Mouse (Mus musculus): ENCODE measurements around the gene Cyp2d11. TPM values are rescaled to one million over a fixed set of nuclear protein-coding genes. Genes with fewer than 3 reads are reported as not detected.
A peak's percentile ranks its signal among the peaks of the same experiment; 100 is the strongest.

Cyp2d11 gene
- polyA plus RNA-seq, 1 experiment from 2014 or later: not detected

DNA sequence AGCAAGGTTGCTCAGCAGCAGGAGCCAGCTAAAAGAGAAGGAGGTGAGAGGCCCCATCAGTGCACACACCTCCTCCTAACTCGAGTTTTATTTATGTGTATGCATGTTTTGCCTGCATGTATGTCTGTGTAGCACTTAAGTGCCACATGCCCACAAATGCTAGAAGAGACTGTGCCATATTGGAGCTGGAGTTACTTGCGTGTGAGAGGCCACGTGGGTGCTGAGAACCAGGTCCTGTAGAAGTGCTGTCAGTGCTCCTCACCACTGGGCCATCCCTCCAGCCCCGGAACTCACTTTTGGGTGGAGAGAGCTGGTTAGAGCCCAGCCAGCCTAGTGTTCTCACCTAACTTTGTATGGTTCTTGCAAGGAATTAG, 46.5 kb downstream of the Cyp2d11 start:
- Histone ChIP-seq H3K4me1 (replicated peaks) (peaks cover 24% of the 10 kb centered on the region), H3K9me3 (no peaks in the 10 kb centered on the region), H3K27me3 (no peaks in the 10 kb centered on the region), H3K27ac (replicated peaks) (no peak overlapping the region), H3K4me3 (peak overlapping the region; percentile 85), H3K9ac (peak overlapping the region; percentile 83; the same call in 1 of the 2 replicates), H3K36me3 (peaks cover 28% of the 10 kb centered on the region), H3K4me2 (peak overlapping the region; percentile 65)
- ATAC-seq (ENCODE audit: low FRiP score, low read depth): no peak
- WGBS: 87% methylated on average over 4 of the region's 4 CpGs

DNA sequence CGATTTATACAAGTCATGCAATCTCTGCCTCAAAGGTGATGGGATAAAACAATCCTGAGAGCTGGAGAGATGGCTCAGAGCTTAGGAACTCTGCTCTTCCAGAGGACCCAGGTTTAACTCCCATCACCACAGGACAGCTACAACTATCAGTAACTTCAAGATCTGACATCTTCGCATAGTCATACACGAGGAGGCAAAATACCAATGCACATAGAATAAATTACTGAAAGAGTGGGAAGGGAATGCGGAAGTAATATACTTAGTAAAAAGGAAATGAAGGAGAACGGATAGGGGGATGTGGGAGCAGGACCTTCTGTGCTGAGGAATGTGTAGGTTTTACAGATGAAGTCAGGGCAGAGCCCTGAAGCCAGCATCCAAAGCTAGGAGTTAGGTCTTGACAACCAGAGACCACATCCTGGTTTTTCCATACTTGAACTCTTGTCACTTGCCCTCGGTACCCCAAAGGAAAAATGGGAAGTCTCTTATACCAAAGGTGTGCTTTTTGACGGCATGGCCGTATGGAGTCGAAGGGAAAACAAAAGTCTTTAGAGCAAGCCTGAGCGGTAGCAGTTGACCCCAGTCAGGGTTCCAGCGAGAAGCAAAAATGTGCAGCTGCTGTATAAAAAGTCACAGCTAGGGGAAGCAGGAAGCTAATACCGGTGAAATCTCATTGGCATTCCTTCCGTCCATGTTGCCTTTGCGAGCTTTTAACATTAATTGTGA, 47.1 kb downstream of the Cyp2d11 start:
- H3K4me2 ChIP-seq: peak overlapping the region; percentile 65
- H3K9ac ChIP-seq: peak overlapping the region; percentile 83
- peaks cover 19% of the 10 kb centered on the region for H3K4me1 ChIP-seq (replicated peaks)
- peaks cover 28% of the 10 kb centered on the region for H3K36me3 ChIP-seq
- peak overlapping the region; percentile 85 for H3K4me3 ChIP-seq
- peak overlapping the region; percentile 95 for H3K27ac ChIP-seq (replicated peaks)
- H3K27me3 ChIP-seq: no peaks in the 10 kb centered on the region
- ATAC-seq (ENCODE audit: low FRiP score, low read depth): no peak
- WGBS: 58% methylated on average over 14 of the region's 14 CpGs
- no peaks in the 10 kb centered on the region for H3K9me3 ChIP-seq

DNA sequence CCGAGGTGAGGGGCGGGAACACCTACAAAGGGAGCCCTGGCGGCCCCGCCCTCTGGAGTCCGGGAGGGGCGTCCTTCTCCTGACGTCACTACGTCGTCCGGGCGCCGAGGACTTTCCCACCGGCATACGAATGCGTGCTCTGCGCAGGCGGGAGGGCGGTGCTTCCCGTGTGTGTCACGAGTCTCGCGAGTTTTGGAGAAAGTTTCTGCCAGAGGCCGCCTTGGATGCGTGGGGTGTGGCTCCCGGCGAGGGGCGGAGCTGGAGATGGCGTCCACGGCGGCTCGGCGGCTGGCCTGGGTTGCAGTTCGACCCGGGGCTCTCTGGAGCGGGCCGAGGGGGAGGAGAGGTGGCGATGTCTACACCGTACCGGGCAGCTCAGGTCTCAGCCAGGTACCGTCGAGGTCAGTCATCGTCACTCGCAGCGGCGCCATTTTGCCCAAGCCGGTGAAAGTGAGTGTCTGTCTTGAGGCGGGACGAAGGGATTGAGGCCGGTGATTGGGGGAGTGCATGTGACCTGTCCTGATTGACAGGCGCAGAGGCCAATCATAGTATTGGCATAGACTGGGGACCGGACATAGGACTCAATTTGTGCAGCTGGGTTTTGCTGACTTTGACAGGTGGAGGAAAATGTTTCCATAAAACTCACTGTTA, 47.9 kb downstream of the Cyp2d11 start:
- WGBS: under 1% methylated on average over 51 of the region's 51 CpGs
- Histone ChIP-seq H3K9me3 (no peaks in the 10 kb centered on the region), H3K4me2 (peak overlapping the region; percentile 65), H3K4me1 (replicated peaks) (peaks cover 19% of the 10 kb centered on the region), H3K4me3 (peak overlapping the region; percentile 85), H3K9ac (peak overlapping the region; percentile 83), H3K27ac (replicated peaks) (peak overlapping the region; percentile 95), H3K36me3 (peaks cover 28% of the 10 kb centered on the region), H3K27me3 (peaks cover 2% of the 10 kb centered on the region; the same call in 1 of the 2 replicates)
- ATAC-seq (ENCODE audit: low FRiP score, low read depth): peak; percentile 98

DNA sequence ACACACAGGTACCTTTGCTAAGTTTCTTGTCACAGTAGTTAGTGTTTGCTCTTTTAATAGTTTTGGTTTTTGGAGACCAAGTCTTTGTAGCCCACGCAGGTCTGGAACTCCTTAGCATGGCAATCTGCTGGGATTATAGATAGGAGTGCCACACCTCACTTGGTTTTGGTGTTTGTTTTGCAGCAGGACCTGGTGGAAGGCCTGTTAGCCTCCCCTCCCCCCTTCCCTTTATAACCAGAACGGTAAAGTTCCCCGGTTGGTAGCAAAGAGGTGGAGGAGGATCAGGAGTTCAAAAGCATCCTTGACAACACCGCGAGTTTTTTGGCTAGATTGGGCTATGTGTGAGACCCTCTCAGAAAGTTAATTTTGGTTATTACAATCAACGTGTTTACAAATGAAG, 48.9 kb downstream of the Cyp2d11 start:
- peaks cover 20% of the 10 kb centered on the region for H3K4me1 ChIP-seq (replicated peaks)
- H3K9ac ChIP-seq: no peak overlapping the region
- H3K27ac ChIP-seq (replicated peaks): no peak overlapping the region
- H3K9me3 ChIP-seq: no peaks in the 10 kb centered on the region
- no peak overlapping the region for H3K4me2 ChIP-seq
- 89% methylated on average over 6 of the region's 6 CpGs for WGBS
- no peak overlapping the region for H3K4me3 ChIP-seq
- peaks cover 12% of the 10 kb centered on the region for H3K27me3 ChIP-seq
- ATAC-seq (ENCODE audit: low FRiP score, low read depth): no peak
- peaks cover 23% of the 10 kb centered on the region for H3K36me3 ChIP-seq

DNA sequence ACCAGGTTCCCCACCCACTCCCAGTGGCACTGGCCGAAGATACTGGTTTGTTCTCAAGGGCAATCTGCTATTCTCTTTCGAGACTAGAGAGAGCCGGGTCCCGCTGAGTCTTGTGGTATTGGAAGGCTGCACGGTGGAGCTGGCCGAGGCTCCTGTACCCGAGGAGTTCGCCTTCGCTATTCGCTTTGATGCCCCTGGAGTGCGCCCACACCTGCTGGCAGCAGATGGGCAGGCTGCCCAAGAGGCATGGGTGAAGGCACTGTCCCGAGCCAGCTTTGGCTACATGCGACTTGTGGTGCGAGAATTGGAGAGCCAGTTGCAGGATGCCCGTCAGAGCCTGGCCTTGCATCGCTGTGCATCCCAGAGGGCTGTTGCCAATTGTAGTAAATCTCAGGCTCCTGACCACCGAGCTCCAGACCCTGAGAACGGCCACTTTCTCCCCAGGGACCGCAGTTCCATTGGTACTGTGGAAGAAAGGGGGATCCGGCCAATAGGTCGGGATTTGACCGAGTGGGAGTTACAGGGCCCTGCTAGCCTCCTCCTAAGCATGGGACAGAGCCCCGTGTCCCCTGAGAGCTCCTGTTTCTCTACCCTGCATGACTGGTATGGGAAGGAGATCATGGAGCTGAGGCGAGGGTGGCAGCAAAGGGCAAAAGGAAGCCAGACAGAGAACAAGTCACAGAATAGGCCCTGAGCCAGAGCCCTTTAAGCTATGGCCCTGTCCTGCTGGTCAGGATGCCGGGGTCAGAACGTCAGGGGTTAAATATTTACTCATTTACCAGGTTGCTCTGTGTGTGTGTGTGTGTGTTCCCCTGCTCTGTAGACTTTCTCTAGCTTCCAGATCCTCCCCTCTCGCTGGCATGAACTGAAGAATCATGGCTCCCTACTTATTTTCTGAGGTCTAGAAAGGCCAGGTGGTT, 50.2 kb downstream of the Cyp2d11 start:
- Histone ChIP-seq H3K4me1 (replicated peaks) (peaks cover 26% of the 10 kb centered on the region), H3K9me3 (no peaks in the 10 kb centered on the region), H3K36me3 (peaks cover 9% of the 10 kb centered on the region), H3K27ac (replicated peaks) (no peak overlapping the region), H3K4me3 (no peak overlapping the region), H3K4me2 (no peak overlapping the region), H3K9ac (no peak overlapping the region), H3K27me3 (peaks cover 14% of the 10 kb centered on the region)
- no peak for ATAC-seq (ENCODE audit: low FRiP score, low read depth)
- 89% methylated on average over 27 of the region's 27 CpGs for WGBS

DNA sequence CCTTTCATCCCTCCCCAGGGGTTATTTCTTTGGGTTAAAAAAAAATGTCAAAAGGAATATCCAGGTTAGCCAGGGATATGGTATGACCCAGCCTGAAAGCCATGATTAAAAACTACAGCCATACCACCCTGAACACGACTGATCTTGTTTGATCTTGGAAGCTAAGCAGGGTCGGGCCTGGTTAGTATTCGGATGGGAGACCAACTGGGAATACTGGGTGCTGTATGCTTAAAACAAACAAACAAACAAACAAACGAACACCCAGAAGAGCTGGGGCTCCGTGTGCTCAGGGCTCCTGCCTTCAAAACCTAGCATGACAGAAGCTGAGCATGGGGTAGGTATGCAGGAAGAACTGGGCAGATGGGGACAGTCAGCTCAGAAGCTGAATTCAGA, 51.3 kb downstream of the Cyp2d11 start:
- H3K27ac ChIP-seq (replicated peaks): no peak overlapping the region
- H3K4me1 ChIP-seq (replicated peaks): peaks cover 29% of the 10 kb centered on the region
- H3K9me3 ChIP-seq: no peaks in the 10 kb centered on the region
- 82% methylated on average over 5 of the region's 5 CpGs for WGBS
- H3K9ac ChIP-seq: no peak overlapping the region
- peaks cover 14% of the 10 kb centered on the region for H3K27me3 ChIP-seq
- no peak overlapping the region for H3K4me2 ChIP-seq
- no peak overlapping the region for H3K4me3 ChIP-seq
- no peak for ATAC-seq (ENCODE audit: low FRiP score, low read depth)
- H3K36me3 ChIP-seq: no peaks in the 10 kb centered on the region

DNA sequence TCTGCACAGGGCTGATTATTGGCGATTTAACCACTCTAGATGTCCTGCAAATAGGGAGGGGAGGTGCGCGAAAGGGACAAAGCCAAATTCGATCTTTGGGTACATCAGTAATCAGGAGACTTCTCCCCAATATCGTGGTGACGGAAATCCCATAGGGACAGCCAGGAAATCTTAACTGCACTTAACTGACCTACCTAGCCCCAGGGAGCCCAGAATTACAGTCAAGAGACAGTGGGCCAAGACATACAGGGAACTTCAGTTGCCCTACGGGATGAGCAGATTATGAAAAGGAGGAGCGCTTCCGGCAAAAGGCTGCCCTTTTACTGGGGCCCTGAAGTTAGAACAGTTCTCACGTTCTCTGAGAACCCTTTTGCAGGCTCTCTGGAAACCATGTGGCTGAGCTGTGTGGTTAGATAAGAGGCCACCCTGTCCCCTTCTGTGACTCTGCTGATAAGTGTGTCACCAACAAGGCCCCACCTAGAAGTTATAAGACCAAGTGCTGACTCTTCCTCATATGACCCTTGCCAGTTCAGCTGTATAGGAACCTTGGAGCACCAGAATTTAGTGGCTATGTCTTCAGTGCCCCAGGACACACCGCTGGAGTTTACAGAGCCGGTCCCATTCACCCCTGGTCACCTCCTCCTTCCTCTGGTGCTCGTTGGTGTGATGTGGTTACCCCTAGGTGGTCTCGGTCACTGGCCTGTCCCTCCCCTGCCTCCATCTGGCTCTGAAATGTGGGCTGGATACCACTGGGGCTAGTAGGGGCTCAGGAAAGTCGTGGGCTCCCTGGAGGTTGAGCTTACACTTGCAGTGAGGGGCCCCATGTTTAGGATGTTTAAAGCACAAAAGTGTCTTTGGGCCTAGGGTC, 51.9 kb downstream of the Cyp2d11 start:
- ATAC-seq (ENCODE audit: low FRiP score, low read depth): no peak
- H3K9me3 ChIP-seq: no peaks in the 10 kb centered on the region
- WGBS: 72% methylated on average over 15 of the region's 15 CpGs
- H3K4me3 ChIP-seq: no peak overlapping the region; the same call in 1 of the 2 replicates
- H3K27me3 ChIP-seq: peaks cover 14% of the 10 kb centered on the region
- H3K9ac ChIP-seq: no peak overlapping the region
- peak overlapping the region; percentile 54; the same call in 1 of the 2 replicates for H3K4me2 ChIP-seq
- H3K36me3 ChIP-seq: no peaks in the 10 kb centered on the region
- H3K27ac ChIP-seq (replicated peaks): no peak overlapping the region
- H3K4me1 ChIP-seq (replicated peaks): peaks cover 28% of the 10 kb centered on the region

DNA sequence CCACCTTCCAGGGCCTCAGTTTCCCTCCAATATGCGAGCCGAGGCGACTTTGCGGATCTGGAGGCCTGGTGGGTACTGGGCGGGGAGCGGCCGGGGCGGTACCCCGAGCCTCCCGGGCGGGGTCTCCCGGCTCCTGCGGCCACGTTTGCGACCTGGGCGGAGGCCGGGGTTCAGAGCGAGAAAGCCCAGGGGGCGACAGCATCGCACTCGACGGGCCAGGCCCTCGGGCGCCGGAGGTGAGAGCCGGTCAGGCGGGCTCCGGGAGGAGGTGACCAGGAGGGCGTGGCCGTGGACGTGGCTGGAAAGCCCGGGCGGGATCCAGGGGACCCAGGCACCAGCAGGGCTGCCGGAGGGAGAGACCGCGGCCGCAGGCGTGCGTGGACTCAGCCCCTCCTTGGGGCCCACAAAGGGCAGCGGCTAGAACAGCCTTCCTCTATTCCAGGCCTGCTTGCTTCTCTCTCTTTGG, 52.8 kb downstream of the Cyp2d11 start:
- Histone ChIP-seq H3K4me3 (peak overlapping the region; percentile 26), H3K27ac (replicated peaks) (no peak overlapping the region), H3K27me3 (peaks cover 14% of the 10 kb centered on the region), H3K4me1 (replicated peaks) (peaks cover 28% of the 10 kb centered on the region), H3K36me3 (no peaks in the 10 kb centered on the region), H3K9me3 (no peaks in the 10 kb centered on the region), H3K9ac (peak overlapping the region; percentile 23; the same call in 1 of the 2 replicates), H3K4me2 (peak overlapping the region; percentile 54)
- 3% methylated on average over 39 of the region's 40 CpGs for WGBS
- ATAC-seq (ENCODE audit: low FRiP score, low read depth): no peak

DNA sequence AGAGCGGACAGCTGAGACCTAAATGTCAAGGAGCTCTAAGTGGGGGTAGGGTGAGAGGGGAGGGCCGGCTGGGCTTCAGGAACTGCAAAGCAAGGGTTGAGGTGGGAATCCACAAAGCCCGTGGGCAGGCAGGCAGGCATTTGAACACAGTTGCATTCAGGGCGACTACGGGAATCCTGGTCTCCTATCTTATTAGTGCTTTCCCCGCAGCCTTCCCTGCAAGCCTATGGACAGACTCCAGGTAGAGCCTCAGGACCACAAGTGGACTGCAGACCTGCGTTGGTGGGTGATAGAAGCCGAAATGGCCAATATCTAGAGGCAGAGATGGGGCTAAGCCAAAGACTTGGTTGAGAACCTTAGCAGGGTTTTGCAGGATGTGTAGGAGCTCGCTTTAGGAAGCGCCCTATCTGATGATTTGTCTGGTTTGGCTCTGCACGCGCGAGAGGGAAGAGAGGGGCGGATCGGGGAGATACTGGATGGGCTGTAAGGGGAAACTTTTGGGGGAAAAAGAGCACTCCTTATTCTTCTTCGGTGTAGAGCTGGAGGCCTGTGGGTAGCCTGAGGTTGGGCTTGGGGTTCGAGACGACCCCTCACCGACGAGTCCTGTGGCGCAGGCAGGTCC, 53.3 kb downstream of the Cyp2d11 start:
- H3K4me3 ChIP-seq: peak overlapping the region; percentile 26

DNA sequence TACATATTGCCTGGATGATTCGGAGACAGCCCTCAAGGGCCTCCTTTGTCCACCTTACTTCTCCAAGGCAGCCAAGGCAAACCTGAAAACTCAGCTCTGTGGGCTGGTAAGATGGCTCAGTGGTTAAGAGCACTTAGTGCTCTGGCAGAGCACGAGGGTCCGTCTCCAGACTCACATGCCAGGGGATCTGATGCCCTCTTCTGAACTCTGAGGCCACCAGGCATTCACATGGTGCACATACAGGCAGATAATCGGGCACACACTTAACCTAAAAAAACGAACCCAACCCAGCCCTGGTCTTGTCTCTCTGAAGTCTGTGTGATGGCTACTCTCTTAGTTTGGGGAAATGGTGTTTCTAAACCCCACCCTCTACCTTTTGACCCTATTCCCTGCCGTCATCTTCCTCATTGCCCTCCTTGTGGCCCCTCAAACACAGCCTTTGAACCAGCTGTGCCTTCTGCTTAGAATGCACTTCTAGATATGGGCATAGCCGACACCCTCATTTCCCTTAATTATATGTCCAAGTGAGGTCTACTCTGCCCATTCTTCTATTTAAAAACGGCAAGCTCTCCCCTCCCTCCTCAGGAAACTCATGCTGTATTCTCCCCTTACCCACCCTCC, 54.1 kb downstream of the Cyp2d11 start:
- Histone ChIP-seq H3K4me2 (no peak overlapping the region), H3K36me3 (peaks cover 4% of the 10 kb centered on the region; the same call in 1 of the 2 replicates), H3K9me3 (no peaks in the 10 kb centered on the region), H3K9ac (no peak overlapping the region), H3K27me3 (peaks cover 14% of the 10 kb centered on the region), H3K27ac (replicated peaks) (no peak overlapping the region), H3K4me1 (replicated peaks) (peaks cover 28% of the 10 kb centered on the region), H3K4me3 (no peak overlapping the region)
- 75% methylated on average over 8 of the region's 8 CpGs for WGBS
- no peak for ATAC-seq (ENCODE audit: low FRiP score, low read depth)

More for the DNA sequence above, 53.3 kb downstream of the Cyp2d11 start:
- no peak overlapping the region for H3K27ac ChIP-seq (replicated peaks)
- no peaks in the 10 kb centered on the region for H3K36me3 ChIP-seq
- 44% methylated on average over 21 of the region's 21 CpGs for WGBS
- peaks cover 28% of the 10 kb centered on the region for H3K4me1 ChIP-seq (replicated peaks)
- 0 out of 2 replicates have a peak overlapping the region, but pooled peaks have one; percentile 23 for H3K9ac ChIP-seq
- peaks cover 14% of the 10 kb centered on the region for H3K27me3 ChIP-seq
- no peaks in the 10 kb centered on the region for H3K9me3 ChIP-seq
- peak overlapping the region; percentile 54 for H3K4me2 ChIP-seq
- ATAC-seq (ENCODE audit: low FRiP score, low read depth): no peak

All from hindbrain, embryonic 15.5 days (tissue).